Mouse (Mus musculus): ENCODE measurements at regions not wholly inside any gene's neighbourhood (a gene's known extent, or its start where the extent isn't known, plus 50 kb on each side); places are given as distances from the start of the nearest gene placed in this dataset.

- WGBS = 75% methylated on average over 4 of the region's 4 CpGs
- H3K36me3 ChIP-seq (ENCODE audit: control insufficient read depth, insufficient read depth, low read length) = no peaks in the 10 kb centered on the region
- H3K4me3 ChIP-seq (ENCODE audit: low read depth, low read length) = no peak overlapping the region
- H3K27me3 ChIP-seq (replicated peaks; ENCODE audit: control insufficient read depth, insufficient read depth, low read length) = no peaks in the 10 kb centered on the region
- no peaks in the 10 kb centered on the region for H3K4me1 ChIP-seq (ENCODE audit: control insufficient read depth, insufficient read depth, low read length)
- ATAC-seq (ENCODE audit: low read depth) = no peak
- H3K27ac ChIP-seq (replicated peaks; ENCODE audit: low read depth, low read length) = no peak overlapping the region
- H3K9ac ChIP-seq (ENCODE audit: low read depth, low read length) = no peak overlapping the region
- DNase-seq (ENCODE audit: low spot score) = no peak
- H3K4me2 ChIP-seq (ENCODE audit: low read depth, low read length) = no peak overlapping the region
- no peaks in the 10 kb centered on the region for H3K9me3 ChIP-seq (ENCODE audit: control insufficient read depth, low read length)
Measured at GRCm38 (mm10) chr9:68367556-68367955, 286.0 kb upstream of the Rora start.

GRCm38 (mm10) chr9:68372726-68373125 lies 280.9 kb upstream of the Rora start:
- WGBS = 72% methylated on average over 4 of the region's 4 CpGs
- Histone ChIP-seq H3K4me1 (ENCODE audit: control insufficient read depth, insufficient read depth, low read length) (no peaks in the 10 kb centered on the region), H3K4me2 (ENCODE audit: low read depth, low read length) (no peak overlapping the region), H3K9ac (ENCODE audit: low read depth, low read length) (no peak overlapping the region), H3K27ac (replicated peaks; ENCODE audit: low read depth, low read length) (no peak overlapping the region), H3K9me3 (ENCODE audit: control insufficient read depth, low read length) (no peaks in the 10 kb centered on the region), H3K36me3 (ENCODE audit: control insufficient read depth, insufficient read depth, low read length) (no peaks in the 10 kb centered on the region), H3K4me3 (ENCODE audit: low read depth, low read length) (no peak overlapping the region), H3K27me3 (replicated peaks; ENCODE audit: control insufficient read depth, insufficient read depth, low read length) (no peaks in the 10 kb centered on the region)
- ATAC-seq (ENCODE audit: low read depth) = no peak
- DNase-seq (ENCODE audit: low spot score) = no peak

GRCm38 (mm10) chr9:68376222-68376621 lies 277.4 kb upstream of the Rora start:
- no peak for ATAC-seq (ENCODE audit: low read depth)

GRCm38 (mm10) chr9:68381871-68382270 lies 271.7 kb upstream of the Rora start:
- Histone ChIP-seq H3K27ac (replicated peaks; ENCODE audit: low read depth, low read length) (no peak overlapping the region), H3K27me3 (replicated peaks; ENCODE audit: control insufficient read depth, insufficient read depth, low read length) (no peaks in the 10 kb centered on the region), H3K4me2 (ENCODE audit: low read depth, low read length) (no peak overlapping the region), H3K9ac (ENCODE audit: low read depth, low read length) (no peak overlapping the region), H3K4me3 (ENCODE audit: low read depth, low read length) (no peak overlapping the region), H3K4me1 (ENCODE audit: control insufficient read depth, insufficient read depth, low read length) (no peaks in the 10 kb centered on the region), H3K36me3 (ENCODE audit: control insufficient read depth, insufficient read depth, low read length) (no peaks in the 10 kb centered on the region), H3K9me3 (ENCODE audit: control insufficient read depth, low read length) (no peaks in the 10 kb centered on the region)
- ATAC-seq (ENCODE audit: low read depth) (no peak), DNase-seq (ENCODE audit: low spot score) (no peak)
- WGBS = 80% methylated on average over 6 of the region's 6 CpGs

More at GRCm38 (mm10) chr9:68376222-68376621, 277.4 kb upstream of the Rora start:
- H3K9ac ChIP-seq (ENCODE audit: low read depth, low read length) = no peak overlapping the region
- H3K9me3 ChIP-seq (ENCODE audit: control insufficient read depth, low read length) = no peaks in the 10 kb centered on the region
- DNase-seq (ENCODE audit: low spot score) = no peak
- no peak overlapping the region for H3K27ac ChIP-seq (replicated peaks; ENCODE audit: low read depth, low read length)
- H3K4me1 ChIP-seq (ENCODE audit: control insufficient read depth, insufficient read depth, low read length) = no peaks in the 10 kb centered on the region
- H3K27me3 ChIP-seq (replicated peaks; ENCODE audit: control insufficient read depth, insufficient read depth, low read length) = no peaks in the 10 kb centered on the region
- WGBS = 90% methylated on average over 1 of the region's 1 CpGs
- H3K36me3 ChIP-seq (ENCODE audit: control insufficient read depth, insufficient read depth, low read length) = no peaks in the 10 kb centered on the region
- no peak overlapping the region for H3K4me3 ChIP-seq (ENCODE audit: low read depth, low read length)
- no peak overlapping the region for H3K4me2 ChIP-seq (ENCODE audit: low read depth, low read length)

GRCm38 (mm10) chr9:68400930-68401329 lies 252.7 kb upstream of the Rora start:
- no peak for ATAC-seq (ENCODE audit: low read depth)
- H3K4me3 ChIP-seq (ENCODE audit: low read depth, low read length) = no peak overlapping the region
- H3K36me3 ChIP-seq (ENCODE audit: control insufficient read depth, insufficient read depth, low read length) = no peaks in the 10 kb centered on the region
- no peaks in the 10 kb centered on the region for H3K27me3 ChIP-seq (replicated peaks; ENCODE audit: control insufficient read depth, insufficient read depth, low read length)
- 0 out of 2 replicates have a peak, but pooled peaks cover 3% of the 10 kb centered on the region for H3K4me1 ChIP-seq (ENCODE audit: control insufficient read depth, insufficient read depth, low read length)
- no peak for DNase-seq (ENCODE audit: low spot score)
- no peak overlapping the region for H3K27ac ChIP-seq (replicated peaks; ENCODE audit: low read depth, low read length)
- 57% methylated on average over 4 of the region's 4 CpGs for WGBS
- H3K9ac ChIP-seq (ENCODE audit: low read depth, low read length) = no peak overlapping the region
- H3K4me2 ChIP-seq (ENCODE audit: low read depth, low read length) = no peak overlapping the region
- no peaks in the 10 kb centered on the region for H3K9me3 ChIP-seq (ENCODE audit: control insufficient read depth, low read length)

GRCm38 (mm10) chr9:68402176-68402845 lies 251.3 kb upstream of the Rora start:
- no peak for ATAC-seq (ENCODE audit: low read depth)
- Histone ChIP-seq H3K4me3 (ENCODE audit: low read depth, low read length) (no peak overlapping the region), H3K27me3 (replicated peaks; ENCODE audit: control insufficient read depth, insufficient read depth, low read length) (no peaks in the 10 kb centered on the region), H3K9ac (ENCODE audit: low read depth, low read length) (no peak overlapping the region), H3K27ac (replicated peaks; ENCODE audit: low read depth, low read length) (no peak overlapping the region), H3K9me3 (ENCODE audit: control insufficient read depth, low read length) (no peaks in the 10 kb centered on the region), H3K4me2 (ENCODE audit: low read depth, low read length) (no peak overlapping the region), H3K36me3 (ENCODE audit: control insufficient read depth, insufficient read depth, low read length) (no peaks in the 10 kb centered on the region), H3K4me1 (ENCODE audit: control insufficient read depth, insufficient read depth, low read length) (0 out of 2 replicates have a peak, but pooled peaks cover 3% of the 10 kb centered on the region)
- WGBS = 71% methylated on average over 8 of the region's 8 CpGs
- DNase-seq (ENCODE audit: low spot score) = peak; percentile 34

GRCm38 (mm10) chr9:68402981-68403380 lies 250.6 kb upstream of the Rora start:
- H3K4me3 ChIP-seq (ENCODE audit: low read depth, low read length) = no peak overlapping the region

GRCm38 (mm10) chr9:68403516-68403915 lies 250.1 kb upstream of the Rora start:
- H3K9me3 ChIP-seq (ENCODE audit: control insufficient read depth, low read length) = no peaks in the 10 kb centered on the region

More at GRCm38 (mm10) chr9:68402981-68403380, 250.6 kb upstream of the Rora start:
- no peak for DNase-seq (ENCODE audit: low spot score)
- Histone ChIP-seq H3K36me3 (ENCODE audit: control insufficient read depth, insufficient read depth, low read length) (no peaks in the 10 kb centered on the region), H3K4me2 (ENCODE audit: low read depth, low read length) (no peak overlapping the region), H3K9ac (ENCODE audit: low read depth, low read length) (no peak overlapping the region), H3K27me3 (replicated peaks; ENCODE audit: control insufficient read depth, insufficient read depth, low read length) (no peaks in the 10 kb centered on the region), H3K27ac (replicated peaks; ENCODE audit: low read depth, low read length) (no peak overlapping the region), H3K9me3 (ENCODE audit: control insufficient read depth, low read length) (no peaks in the 10 kb centered on the region), H3K4me1 (ENCODE audit: control insufficient read depth, insufficient read depth, low read length) (0 out of 2 replicates have a peak, but pooled peaks cover 3% of the 10 kb centered on the region)
- 93% methylated on average over 3 of the region's 3 CpGs for WGBS
- no peak for ATAC-seq (ENCODE audit: low read depth)

GRCm38 (mm10) chr9:68409786-68410185 lies 243.8 kb upstream of the Rora start:
- Histone ChIP-seq H3K36me3 (ENCODE audit: control insufficient read depth, insufficient read depth, low read length) (no peaks in the 10 kb centered on the region), H3K27ac (replicated peaks; ENCODE audit: low read depth, low read length) (no peak overlapping the region), H3K4me3 (ENCODE audit: low read depth, low read length) (no peak overlapping the region), H3K9ac (ENCODE audit: low read depth, low read length) (no peak overlapping the region), H3K4me2 (ENCODE audit: low read depth, low read length) (no peak overlapping the region), H3K27me3 (replicated peaks; ENCODE audit: control insufficient read depth, insufficient read depth, low read length) (no peaks in the 10 kb centered on the region), H3K9me3 (ENCODE audit: control insufficient read depth, low read length) (no peaks in the 10 kb centered on the region), H3K4me1 (ENCODE audit: control insufficient read depth, insufficient read depth, low read length) (no peaks in the 10 kb centered on the region)
- ATAC-seq (ENCODE audit: low read depth) (no peak), DNase-seq (ENCODE audit: low spot score) (no peak)
- 83% methylated on average over 3 of the region's 3 CpGs for WGBS

More at GRCm38 (mm10) chr9:68403516-68403915, 250.1 kb upstream of the Rora start:
- 0 out of 2 replicates have a peak, but pooled peaks cover 3% of the 10 kb centered on the region for H3K4me1 ChIP-seq (ENCODE audit: control insufficient read depth, insufficient read depth, low read length)
- WGBS = 78% methylated on average over 4 of the region's 4 CpGs
- H3K36me3 ChIP-seq (ENCODE audit: control insufficient read depth, insufficient read depth, low read length) = no peaks in the 10 kb centered on the region
- ATAC-seq (ENCODE audit: low read depth) (no peak), DNase-seq (ENCODE audit: low spot score) (no peak)
- no peaks in the 10 kb centered on the region for H3K27me3 ChIP-seq (replicated peaks; ENCODE audit: control insufficient read depth, insufficient read depth, low read length)
- no peak overlapping the region for H3K4me3 ChIP-seq (ENCODE audit: low read depth, low read length)
- H3K27ac ChIP-seq (replicated peaks; ENCODE audit: low read depth, low read length) = no peak overlapping the region
- no peak overlapping the region for H3K9ac ChIP-seq (ENCODE audit: low read depth, low read length)
- H3K4me2 ChIP-seq (ENCODE audit: low read depth, low read length) = no peak overlapping the region
